Mouse (Mus musculus): ENCODE data around the gene Chil1. TPM values are rescaled to one million over a fixed set of nuclear protein-coding genes. Genes with fewer than 3 reads are reported as not detected.

Gene Chil1
- polyA plus RNA-seq, 1 experiment from 2014 or later, result 2.5 TPM

- Histone ChIP-seq H3K9me3 (no peaks in the 10 kb centered on the region), H3K27ac (no peak overlapping the region), H3K4me2 (no peak overlapping the region), H3K4me1 (peaks cover 14% of the 10 kb centered on the region), H3K4me3 (replicated peaks) (no peak overlapping the region), H3K9ac (no peak overlapping the region), H3K36me3 (replicated peaks) (no peaks in the 10 kb centered on the region), H3K27me3 (peaks cover 11% of the 10 kb centered on the region; the same call in 1 of the 2 replicates)
- ATAC-seq (ENCODE audit: low FRiP score), result no peak
- WGBS, result 84% methylated on average over 5 of the region's 5 CpGs
These were observed 6.2 kb downstream of the Chil1 start for GRCm38 (mm10) chr1:134188217-134188616.

DNA sequence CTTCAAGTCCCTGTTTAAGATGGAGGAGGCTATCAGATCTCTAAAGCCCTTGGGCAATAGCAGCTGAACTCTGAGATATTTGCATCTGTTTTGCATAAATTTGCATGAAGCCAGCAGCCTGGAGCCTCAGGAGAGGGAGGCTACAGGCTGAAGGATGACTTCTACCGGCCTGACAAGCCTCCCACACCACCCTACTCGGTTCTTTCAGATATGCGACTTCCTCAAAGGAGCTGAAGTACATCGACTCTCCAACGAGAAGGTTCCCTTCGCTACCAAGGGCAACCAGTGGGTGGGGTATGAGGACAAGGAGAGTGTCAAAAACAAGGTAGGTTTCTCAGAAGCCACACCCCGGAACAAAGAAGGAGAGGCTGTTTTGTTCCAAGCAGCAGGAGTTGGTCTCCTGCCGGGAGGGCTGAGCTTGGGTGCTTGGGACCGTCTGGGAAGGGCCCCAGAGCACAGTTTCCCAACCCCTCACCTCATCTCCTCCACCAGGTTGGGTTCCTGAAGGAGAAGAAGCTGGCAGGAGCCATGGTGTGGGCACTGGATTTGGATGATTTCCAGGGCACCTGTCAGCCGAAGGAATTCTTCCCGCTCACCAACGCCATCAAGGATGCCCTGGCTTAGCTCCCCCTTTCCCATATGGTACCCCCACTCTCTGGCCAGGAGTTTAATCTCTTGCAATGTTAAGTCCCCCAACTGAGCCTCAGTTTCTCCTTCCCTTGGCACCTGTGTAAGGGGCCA, 7.2 kb downstream of the Chil1 start:
- H3K27ac ChIP-seq, result no peak overlapping the region
- peaks cover 18% of the 10 kb centered on the region for H3K4me1 ChIP-seq
- H3K9me3 ChIP-seq, result no peaks in the 10 kb centered on the region
- H3K9ac ChIP-seq, result no peak overlapping the region
- no peaks in the 10 kb centered on the region for H3K36me3 ChIP-seq (replicated peaks)
- no peak for ATAC-seq (ENCODE audit: low FRiP score)
- WGBS, result 28% methylated on average over 12 of the region's 12 CpGs
- H3K4me3 ChIP-seq (replicated peaks), result no peak overlapping the region
- peaks cover 7% of the 10 kb centered on the region; the same call in 1 of the 2 replicates for H3K27me3 ChIP-seq
- H3K4me2 ChIP-seq, result 0 out of 2 replicates have a peak overlapping the region, but pooled peaks have one; percentile 5

GRCm38 (mm10) chr1:134191192-134191591, 9.2 kb downstream of the Chil1 start:
- Histone ChIP-seq H3K4me1 (peaks cover 26% of the 10 kb centered on the region), H3K9me3 (no peaks in the 10 kb centered on the region), H3K4me2 (no peak overlapping the region), H3K27ac (no peak overlapping the region), H3K36me3 (replicated peaks) (no peaks in the 10 kb centered on the region), H3K4me3 (replicated peaks) (no peak overlapping the region), H3K9ac (no peak overlapping the region), H3K27me3 (peaks cover 7% of the 10 kb centered on the region; the same call in 1 of the 2 replicates)
- ATAC-seq (ENCODE audit: low FRiP score), result no peak
- 88% methylated on average over 5 of the region's 5 CpGs for whole genome bisulfite sequencing

DNA sequence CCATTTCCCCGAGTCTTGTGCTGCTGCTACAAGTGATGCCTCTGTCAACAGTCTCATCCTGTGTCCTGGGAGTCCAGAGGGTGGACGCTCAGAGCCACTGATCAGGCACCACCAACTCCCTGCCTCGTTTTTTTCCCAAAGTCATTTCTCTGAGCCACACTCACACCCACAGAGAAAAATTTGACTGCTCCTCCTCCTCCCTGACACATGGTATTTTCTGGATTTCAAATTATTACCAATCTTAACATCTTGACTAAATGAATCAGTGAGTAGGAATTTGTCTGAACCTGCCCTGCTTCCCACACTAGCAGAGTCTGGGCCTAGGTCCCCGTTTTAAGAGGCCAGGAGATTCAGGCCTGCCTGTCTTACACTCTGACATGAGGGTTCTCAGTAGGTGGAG, 10.0 kb downstream of the Chil1 start:
- Histone ChIP-seq H3K9me3 (no peaks in the 10 kb centered on the region), H3K27me3 (peaks cover 7% of the 10 kb centered on the region; the same call in 1 of the 2 replicates), H3K4me1 (peaks cover 28% of the 10 kb centered on the region), H3K36me3 (replicated peaks) (no peaks in the 10 kb centered on the region), H3K9ac (no peak overlapping the region), H3K4me2 (no peak overlapping the region), H3K4me3 (replicated peaks) (no peak overlapping the region), H3K27ac (no peak overlapping the region)
- no peak for ATAC-seq (ENCODE audit: low FRiP score)
- WGBS, result 69% methylated on average over 4 of the region's 4 CpGs

DNA sequence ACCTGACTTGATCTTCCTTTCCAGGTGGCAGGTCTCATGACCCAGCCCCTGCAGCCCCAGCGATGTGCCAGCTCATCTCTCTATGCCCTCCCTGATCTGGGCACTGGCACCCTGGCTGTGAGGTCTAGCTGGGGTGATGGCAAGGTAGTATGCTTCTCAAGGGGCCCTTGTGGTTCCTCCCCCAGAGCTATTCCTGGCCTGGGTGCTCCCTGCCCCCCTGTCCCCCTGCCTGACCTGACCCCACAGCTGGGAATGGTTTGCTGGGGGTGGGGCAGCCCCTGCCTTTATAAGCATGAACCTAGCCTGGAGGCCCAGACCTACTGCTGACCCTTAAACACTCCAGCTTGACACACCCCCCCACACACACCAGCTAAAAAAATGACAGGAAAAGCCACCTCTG, 11.2 kb downstream of the Chil1 start, which contains the start of gene Mybph:
Gene Mybph (plus strand): TSS at position 323 of the 400 bp plus-strand sequence.
- H3K36me3 ChIP-seq (replicated peaks), result no peaks in the 10 kb centered on the region
- no peak within 1 kb of the TSS for H3K4me2 ChIP-seq
- H3K9ac ChIP-seq, result no peak within 1 kb of the TSS
- WGBS, result 81% methylated on average over 1 of the region's 1 CpGs
- no peaks in the 10 kb centered on the region for H3K9me3 ChIP-seq
- H3K27ac ChIP-seq, result no peak within 1 kb of the TSS
- ATAC-seq (ENCODE audit: low FRiP score), result no peak
- H3K4me1 ChIP-seq, result peaks cover 28% of the 10 kb centered on the region
- no peak within 1 kb of the TSS for H3K4me3 ChIP-seq (replicated peaks)
- no peaks in the 10 kb centered on the region for H3K27me3 ChIP-seq

GRCm38 (mm10) chr1:134193674-134194197, 11.8 kb downstream of the Chil1 start:
- H3K9ac ChIP-seq, result no peak overlapping the region
- no peaks in the 10 kb centered on the region for H3K9me3 ChIP-seq
- no peaks in the 10 kb centered on the region for H3K27me3 ChIP-seq
- H3K27ac ChIP-seq, result no peak overlapping the region
- H3K4me1 ChIP-seq, result peaks cover 22% of the 10 kb centered on the region
- no peaks in the 10 kb centered on the region for H3K36me3 ChIP-seq (replicated peaks)
- H3K4me2 ChIP-seq, result no peak overlapping the region
- 73% methylated on average over 7 of the region's 7 CpGs for WGBS
- no peak overlapping the region for H3K4me3 ChIP-seq (replicated peaks)
- ATAC-seq (ENCODE audit: low FRiP score), result no peak

DNA sequence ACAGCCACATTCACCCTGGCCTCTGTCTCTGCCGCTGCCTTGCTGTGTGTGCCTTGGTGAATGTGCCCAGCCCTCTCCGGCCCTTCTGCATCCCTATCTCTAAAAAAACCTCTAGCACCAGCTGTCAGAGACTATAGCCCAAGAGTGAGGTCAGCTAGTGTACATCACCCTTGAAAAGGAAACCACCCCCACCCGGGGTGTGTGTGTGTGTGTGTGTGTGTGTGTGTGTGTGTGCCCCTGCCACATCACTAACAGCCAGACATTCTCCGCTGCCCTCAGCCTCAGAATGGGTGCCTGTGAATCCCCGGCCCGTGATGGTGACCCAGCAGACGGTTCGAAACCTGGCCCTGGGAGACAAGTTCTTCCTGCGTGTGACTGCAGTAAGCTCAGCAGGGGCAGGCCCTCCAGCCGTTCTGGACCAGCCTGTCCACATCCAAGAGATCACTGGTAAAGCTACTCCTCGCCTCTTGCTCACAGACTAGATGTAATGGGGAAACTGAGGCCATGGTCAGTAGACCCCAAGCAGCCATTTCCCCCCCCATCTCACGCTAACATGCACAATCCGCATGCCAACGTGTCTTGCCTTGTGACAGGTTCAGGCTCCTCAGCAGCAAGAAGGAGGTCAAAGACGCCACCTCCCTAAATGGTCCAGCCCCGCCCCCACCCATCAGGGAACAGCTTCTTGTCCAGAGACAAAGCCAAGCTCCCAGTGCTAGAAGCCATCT, 12.5 kb downstream of the Chil1 start:
- H3K9me3 ChIP-seq, result no peaks in the 10 kb centered on the region
- no peaks in the 10 kb centered on the region for H3K27me3 ChIP-seq
- H3K9ac ChIP-seq, result no peak overlapping the region
- H3K36me3 ChIP-seq (replicated peaks), result no peaks in the 10 kb centered on the region
- 70% methylated on average over 15 of the region's 16 CpGs for WGBS
- peaks cover 15% of the 10 kb centered on the region for H3K4me1 ChIP-seq
- ATAC-seq (ENCODE audit: low FRiP score), result no peak
- no peak overlapping the region for H3K4me2 ChIP-seq
- no peak overlapping the region for H3K27ac ChIP-seq
- no peak overlapping the region for H3K4me3 ChIP-seq (replicated peaks)

GRCm38 (mm10) chr1:134195117-134195516, 13.1 kb downstream of the Chil1 start:
- H3K27ac ChIP-seq, result no peak overlapping the region
- WGBS, result 78% methylated on average over 2 of the region's 2 CpGs

GRCm38 (mm10) chr1:134195571-134195970, 13.6 kb downstream of the Chil1 start:
- no peaks in the 10 kb centered on the region for H3K9me3 ChIP-seq
- 68% methylated on average over 3 of the region's 3 CpGs for WGBS
- ATAC-seq (ENCODE audit: low FRiP score), result no peak
- H3K4me3 ChIP-seq (replicated peaks), result no peak overlapping the region
- no peak overlapping the region for H3K9ac ChIP-seq
- no peak overlapping the region for H3K27ac ChIP-seq
- peaks cover 14% of the 10 kb centered on the region for H3K4me1 ChIP-seq
- H3K36me3 ChIP-seq (replicated peaks), result no peaks in the 10 kb centered on the region
- no peaks in the 10 kb centered on the region for H3K27me3 ChIP-seq
- no peak overlapping the region for H3K4me2 ChIP-seq

More at GRCm38 (mm10) chr1:134195117-134195516, 13.1 kb downstream of the Chil1 start:
- H3K4me3 ChIP-seq (replicated peaks), result no peak overlapping the region
- no peak for ATAC-seq (ENCODE audit: low FRiP score)
- no peaks in the 10 kb centered on the region for H3K27me3 ChIP-seq
- H3K4me2 ChIP-seq, result no peak overlapping the region
- no peaks in the 10 kb centered on the region for H3K36me3 ChIP-seq (replicated peaks)
- H3K4me1 ChIP-seq, result peaks cover 14% of the 10 kb centered on the region
- H3K9me3 ChIP-seq, result no peaks in the 10 kb centered on the region
- no peak overlapping the region for H3K9ac ChIP-seq

DNA sequence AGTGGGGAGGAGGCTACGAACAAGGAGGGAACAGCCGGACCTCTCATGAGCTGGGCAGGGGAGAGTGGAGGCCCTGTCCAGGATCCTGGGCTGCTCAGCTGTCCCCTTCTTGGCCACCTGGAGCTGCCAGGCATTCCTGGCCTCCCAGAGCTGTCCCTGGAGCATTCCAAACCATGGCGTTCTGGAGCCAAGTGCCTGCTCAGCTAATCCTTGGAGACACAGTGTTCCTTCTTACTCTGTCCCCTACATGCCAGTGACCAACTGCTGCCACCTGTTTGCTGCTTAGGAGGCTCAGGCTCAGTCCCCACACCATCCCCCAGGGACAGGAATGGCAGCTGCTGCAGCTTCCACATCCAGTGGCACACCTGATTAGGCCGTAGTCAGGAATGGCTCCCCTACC, 14.0 kb downstream of the Chil1 start:
- no peaks in the 10 kb centered on the region for H3K36me3 ChIP-seq (replicated peaks)
- no peak overlapping the region for H3K9ac ChIP-seq
- H3K9me3 ChIP-seq, result no peaks in the 10 kb centered on the region
- no peak overlapping the region for H3K27ac ChIP-seq
- 48% methylated on average over 4 of the region's 4 CpGs for WGBS
- H3K4me2 ChIP-seq, result no peak overlapping the region
- no peak for ATAC-seq (ENCODE audit: low FRiP score)
- no peaks in the 10 kb centered on the region for H3K27me3 ChIP-seq
- no peak overlapping the region for H3K4me3 ChIP-seq (replicated peaks)
- H3K4me1 ChIP-seq, result peaks cover 14% of the 10 kb centered on the region

GRCm38 (mm10) chr1:134196386-134196785, 14.4 kb downstream of the Chil1 start:
- no peaks in the 10 kb centered on the region for H3K36me3 ChIP-seq (replicated peaks)
- 76% methylated on average over 4 of the region's 4 CpGs for WGBS
- no peak overlapping the region for H3K9ac ChIP-seq
- H3K27ac ChIP-seq, result no peak overlapping the region
- ATAC-seq (ENCODE audit: low FRiP score), result no peak
- H3K4me2 ChIP-seq, result no peak overlapping the region
- peaks cover 14% of the 10 kb centered on the region for H3K4me1 ChIP-seq
- H3K27me3 ChIP-seq, result no peaks in the 10 kb centered on the region
- no peak overlapping the region for H3K4me3 ChIP-seq (replicated peaks)
- H3K9me3 ChIP-seq, result no peaks in the 10 kb centered on the region

GRCm38 (mm10) chr1:134197325-134197982, 15.5 kb downstream of the Chil1 start:
- no peak overlapping the region for H3K9ac ChIP-seq
- H3K36me3 ChIP-seq (replicated peaks), result no peaks in the 10 kb centered on the region
- H3K4me1 ChIP-seq, result peaks cover 14% of the 10 kb centered on the region
- no peak overlapping the region for H3K4me3 ChIP-seq (replicated peaks)
- H3K9me3 ChIP-seq, result no peaks in the 10 kb centered on the region
- WGBS, result 76% methylated on average over 15 of the region's 15 CpGs
- no peak for ATAC-seq (ENCODE audit: low FRiP score)
- H3K4me2 ChIP-seq, result no peak overlapping the region
- H3K27me3 ChIP-seq, result no peaks in the 10 kb centered on the region
- H3K27ac ChIP-seq, result no peak overlapping the region
